ENCODE assay signal across 1 mouse cellular context in the genomic region with DNA sequence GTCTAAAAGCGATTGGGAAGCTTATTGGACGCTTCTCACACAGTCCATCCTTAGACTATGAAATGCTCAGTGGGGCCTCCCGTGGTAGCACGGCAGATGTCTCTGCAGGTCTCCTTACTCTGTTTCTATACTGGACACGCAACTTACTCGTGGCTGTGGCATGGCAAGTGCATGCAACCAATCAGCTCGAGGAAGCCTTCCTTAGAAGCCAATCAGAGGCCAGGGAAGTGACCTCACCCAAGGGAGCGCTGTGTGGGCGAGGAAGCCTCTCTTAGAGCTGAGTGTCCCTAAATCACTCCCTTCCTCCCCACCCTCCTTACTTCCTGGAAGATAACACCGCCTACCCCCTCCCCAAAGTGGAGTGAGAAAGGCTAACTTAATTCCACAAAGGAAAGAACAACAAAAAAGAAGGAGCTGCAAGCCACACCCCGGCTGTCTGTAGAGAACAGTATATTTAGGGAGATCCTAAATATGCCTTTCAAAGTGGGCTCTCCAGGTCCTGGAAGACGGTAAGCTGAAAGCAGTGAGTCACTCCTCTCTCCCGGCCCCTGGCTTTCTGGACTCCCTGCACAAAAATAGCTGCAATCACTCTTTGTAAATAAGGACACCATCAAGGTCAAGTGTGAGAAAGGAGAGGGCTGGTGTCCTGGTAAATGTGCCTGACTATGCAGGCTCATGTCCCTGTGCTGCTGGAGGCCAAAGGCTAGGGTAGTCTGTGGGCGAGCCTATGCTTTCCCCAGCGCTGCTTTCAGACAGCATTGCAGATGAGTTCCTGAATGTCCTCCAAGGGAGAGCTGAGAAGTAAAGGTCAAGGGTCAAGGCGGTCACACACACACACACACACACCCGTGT.
A peak's percentile ranks its signal among the peaks of the same experiment; 100 is the strongest.
TF ChIP-seq lines count a peak whose summit lies in the region.

A gene (plus strand): TSS at position 295 of the 852 bp plus-strand sequence.

TF ChIP-seq in MEL, 35 proteins besides CTCF, POLR2A, EP300 and RAD21 (continued from another document):
- TF ChIP-seq TAL1 (IDR thresholded peaks at IDR 0.05; ENCODE audit: low read length) (no peak), SIN3A (IDR thresholded peaks at IDR 0.05; ENCODE audit: low read length) (peak; percentile 93), USF2 (IDR thresholded peaks at IDR 0.05; ENCODE audit: borderline replicate concordance in 1 of 2, insufficient read depth in 1 of 2, low read depth in 1 of 2, low read length in 2 of 2) (no peak), ZKSCAN1 (IDR thresholded peaks at IDR 0.05; ENCODE audit: low read depth, low read length) (no peak), USF1 (IDR thresholded peaks at IDR 0.05; ENCODE audit: low read depth, low read length) (no peak), CHD2 (IDR thresholded peaks at IDR 0.05; ENCODE audit: low read length) (peak; percentile 73; the same call in 1 of the 2 replicates), KAT2A (conservative IDR thresholded peaks at IDR 0.05; ENCODE audit: low read depth, low read length) (no peak; the same call in 1 of the 2 replicates), MAZ (IDR thresholded peaks at IDR 0.05; ENCODE audit: low read depth, low read length) (peak; percentile 95), HCFC1 (IDR thresholded peaks at IDR 0.05; ENCODE audit: low read depth, low read length) (peak; percentile 65), CHD1 (IDR thresholded peaks at IDR 0.05; ENCODE audit: low read depth, low read length) (peak; percentile 83; the same call in 1 of the 2 replicates), ETS1 (IDR thresholded peaks at IDR 0.05; ENCODE audit: low read depth, low read length) (peak; percentile 94), MXI1 (IDR thresholded peaks at IDR 0.05; ENCODE audit: low read depth, low read length) (peak; percentile 99), BHLHE40 (IDR thresholded peaks at IDR 0.05; ENCODE audit: borderline replicate concordance, low read depth, low read length) (no peak), NELFE (IDR thresholded peaks at IDR 0.05; ENCODE audit: low read depth, low read length) (peak; percentile 71), TCF12 (IDR thresholded peaks at IDR 0.05; ENCODE audit: low read depth, low read length) (no peak; the same call in 1 of the 2 replicates)
